Mouse (Mus musculus) thymus, postnatal 14 days (tissue): ENCODE results near the gene Gab2.

ENCODE experiments used
- DNase-seq: peaks from one replicate; pipeline ENCODE4 v3.0.0; 2021

The Gab2 gene

DNA sequence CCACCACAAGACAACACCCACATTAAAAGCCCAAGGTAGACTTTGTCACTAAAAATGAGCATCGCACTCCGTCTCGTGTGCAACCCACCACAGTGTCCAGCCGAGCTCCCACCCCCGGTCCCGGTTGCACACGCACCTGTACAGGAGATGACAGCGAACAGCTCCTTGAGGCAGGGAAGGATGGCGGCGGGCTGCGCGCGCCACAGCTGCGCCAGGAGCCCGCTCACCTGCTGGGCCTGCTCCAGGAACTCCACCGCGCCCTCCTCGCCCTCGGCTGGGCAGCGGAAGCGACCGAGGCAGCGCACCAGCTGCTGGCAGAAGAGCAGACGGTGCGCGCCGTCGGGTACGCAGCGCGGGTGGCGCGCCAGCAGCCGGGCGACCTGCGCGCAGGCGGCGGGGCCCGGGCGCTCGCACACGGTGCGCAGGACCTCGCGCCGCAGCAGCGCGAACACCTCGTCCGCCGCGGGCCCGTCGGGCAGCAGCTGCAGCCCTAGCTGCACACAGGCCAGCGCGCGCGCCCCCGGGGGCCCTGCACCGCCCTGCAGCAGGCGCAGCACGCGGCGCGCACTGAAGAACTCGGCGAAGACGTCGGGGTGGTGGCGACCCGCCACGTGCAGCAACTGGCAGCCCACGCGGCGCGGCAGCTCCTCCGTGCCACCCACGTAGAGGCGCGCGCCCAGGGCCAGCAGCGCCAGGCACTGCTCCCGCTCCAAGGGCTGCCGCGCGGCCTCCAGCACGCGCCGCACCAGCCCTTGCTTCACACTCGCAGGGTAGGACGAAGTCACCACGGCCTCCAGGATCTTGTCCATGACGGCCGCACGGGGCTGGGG lies 244.0 kb downstream of the Gab2 start:
- peak; percentile 17 for DNase-seq

DNA sequence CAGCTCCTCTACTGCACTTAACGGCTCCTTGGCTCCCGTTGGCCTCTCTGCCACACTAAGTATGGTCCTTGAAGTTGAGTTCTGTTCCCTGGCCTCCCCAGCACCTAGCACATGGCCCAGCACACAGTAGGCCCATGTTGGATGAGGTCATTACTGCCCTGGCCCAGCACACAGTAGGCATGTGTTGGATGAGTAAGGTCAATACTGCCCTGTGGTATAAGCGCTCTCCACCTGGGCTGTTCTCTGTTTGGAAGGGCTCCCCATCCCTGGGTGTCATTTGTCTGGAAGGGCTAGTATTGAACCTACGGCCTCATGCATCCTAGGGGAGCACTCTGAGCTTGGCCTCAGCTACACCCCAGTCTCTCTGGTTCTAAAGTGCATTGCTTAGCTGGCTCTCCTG lies 246.0 kb downstream of the Gab2 start:
- DNase-seq, result no peak

DNA sequence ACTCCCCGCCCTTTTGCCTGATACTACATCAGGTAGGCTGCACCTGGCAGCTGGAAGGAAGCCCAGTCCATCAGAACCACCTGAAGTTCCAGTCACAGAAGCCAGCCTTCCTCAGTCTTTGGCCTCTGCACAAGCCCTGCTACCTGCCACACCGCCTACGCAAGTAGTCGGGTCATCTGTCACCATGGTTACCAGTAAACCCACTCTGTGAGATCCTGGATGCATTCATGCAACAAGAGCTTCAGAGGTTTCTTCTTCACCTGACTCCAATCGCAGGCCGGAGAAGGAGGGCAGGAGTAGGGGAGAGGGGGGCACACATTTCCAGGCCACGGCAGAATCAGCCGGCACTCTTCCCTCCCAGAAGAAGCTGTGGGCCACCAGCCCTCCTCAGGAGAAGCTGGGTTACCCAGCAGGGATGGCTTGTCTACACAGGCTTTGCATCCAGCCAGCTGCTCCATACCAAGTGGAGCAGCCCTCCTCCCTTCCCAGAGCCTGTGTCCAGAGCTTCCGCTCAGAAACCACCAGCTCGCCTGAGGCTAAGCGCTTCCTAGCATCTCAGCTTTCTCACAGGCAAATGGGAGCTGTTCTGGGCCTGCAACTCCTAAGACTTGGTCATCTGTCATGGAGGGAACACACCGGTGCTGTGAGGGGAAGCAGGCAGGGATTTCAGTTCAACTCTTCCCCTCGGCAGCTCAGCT lies 247.7 kb downstream of the Gab2 start:
- DNase-seq, result no peak

DNA sequence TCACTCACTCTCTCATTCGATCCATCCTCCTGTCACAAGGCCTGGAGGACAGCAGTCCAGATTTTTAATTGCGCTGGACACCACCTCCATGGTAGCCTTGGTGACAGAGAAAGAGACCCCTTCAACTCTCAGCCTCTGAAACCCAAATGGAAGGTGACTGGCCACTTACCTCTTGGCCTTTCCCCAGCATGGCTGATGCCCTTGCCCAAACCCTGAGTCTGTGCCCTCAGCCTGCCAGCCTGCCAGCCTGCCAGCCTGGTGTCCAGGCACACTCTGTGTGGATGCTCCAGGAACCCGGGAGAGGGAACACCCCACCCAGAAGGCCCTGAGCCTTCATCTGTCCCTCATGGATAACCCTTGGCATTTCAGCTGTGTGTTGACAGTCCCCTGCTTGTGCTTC lies 248.3 kb downstream of the Gab2 start:
- no peak for DNase-seq

- DNase-seq, result peak; percentile 17
These were observed 249.7 kb downstream of the Gab2 start for GRCm38 (mm10) chr7:97330931-97331645.

- peak; percentile 98 for DNase-seq
These were observed 250.6 kb downstream of the Gab2 start, which contains the start of the genes Usp35 and Kctd21 for GRCm38 (mm10) chr7:97331726-97332666. Gene Usp35, minus strand, starts transcription at chr7:97332020. Gene Kctd21, plus strand, starts transcription at chr7:97332327.

- no peak for DNase-seq
These were observed 251.3 kb downstream of the Gab2 start for GRCm38 (mm10) chr7:97332667-97333041.

DNA sequence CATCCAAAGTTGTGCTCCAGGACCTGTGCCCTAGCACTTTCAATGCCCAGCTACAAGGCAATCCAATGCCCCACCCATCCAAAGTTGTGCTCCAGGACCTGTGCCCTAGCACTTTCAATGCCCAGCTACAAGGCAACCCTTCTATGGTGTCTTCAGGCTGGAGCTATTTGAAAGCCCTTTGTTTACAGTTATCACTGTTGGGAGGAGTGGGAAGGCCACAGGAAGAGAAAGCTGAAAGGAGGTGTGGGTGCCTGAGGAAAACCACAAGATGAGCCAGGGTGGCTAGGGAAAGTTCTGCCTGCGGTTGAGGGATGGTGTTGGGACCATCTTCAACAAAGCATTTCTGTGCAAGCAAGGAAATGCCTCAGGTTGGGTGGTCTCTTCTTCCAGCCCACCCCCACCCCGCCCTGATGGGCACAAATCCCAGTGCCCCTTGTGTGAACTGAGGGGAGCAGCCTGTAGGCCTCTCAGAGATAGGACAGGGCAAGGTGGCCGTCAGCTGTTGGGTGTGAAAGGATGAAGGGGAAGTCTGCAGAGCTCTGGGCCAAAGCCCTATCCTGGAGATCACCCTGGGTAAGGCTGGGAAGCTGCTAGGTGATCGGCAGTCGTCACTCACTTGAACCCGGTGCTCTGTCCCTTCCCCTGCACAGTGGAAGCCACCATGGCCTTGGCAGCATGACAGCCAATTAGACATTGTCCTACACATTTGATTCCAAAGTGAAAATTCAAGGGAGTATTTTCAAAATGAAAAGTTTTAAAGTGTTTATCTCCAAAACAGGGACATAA lies 251.9 kb downstream of the Gab2 start:
- peak; percentile 12 for DNase-seq

DNA sequence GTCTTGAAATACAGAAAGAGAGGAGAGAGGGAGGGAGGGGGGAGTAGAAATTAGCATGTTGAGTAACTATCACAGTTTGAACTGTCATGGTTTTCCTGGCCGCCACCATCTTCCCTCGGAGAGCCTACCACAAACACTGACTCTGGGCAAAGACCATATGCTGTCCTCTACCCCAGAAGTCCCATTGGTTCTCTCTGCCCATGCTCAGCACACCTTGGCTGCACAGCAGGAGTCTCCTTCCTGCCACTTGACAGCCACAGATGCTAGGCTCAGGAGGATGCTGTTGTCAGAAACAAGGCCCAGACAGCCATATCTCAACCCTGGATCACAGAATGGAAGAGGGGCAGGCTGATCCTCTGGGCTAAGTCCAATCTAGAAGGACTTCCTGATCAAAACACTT lies 253.0 kb downstream of the Gab2 start:
- no peak for DNase-seq

DNA sequence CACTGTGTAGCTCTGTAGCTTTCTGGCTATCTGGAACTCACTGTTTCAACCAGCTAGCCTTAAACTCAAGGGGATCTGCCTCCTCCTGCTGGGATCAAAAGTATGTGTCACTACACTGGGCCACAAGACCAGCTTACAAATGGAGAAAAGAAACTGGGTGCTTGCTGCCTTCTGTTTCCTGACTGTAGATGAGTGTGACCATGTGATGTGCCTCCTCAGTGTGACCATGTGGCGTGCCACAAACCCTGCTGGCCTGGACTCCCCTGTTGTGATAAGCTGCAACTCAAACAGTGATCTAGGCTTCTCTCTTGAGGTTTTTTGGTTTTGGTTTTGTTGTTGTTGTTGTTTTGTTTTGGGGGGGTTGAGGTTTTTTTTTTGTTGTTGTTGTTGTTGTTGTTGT lies 255.3 kb downstream of the Gab2 start:
- DNase-seq, result no peak

DNA sequence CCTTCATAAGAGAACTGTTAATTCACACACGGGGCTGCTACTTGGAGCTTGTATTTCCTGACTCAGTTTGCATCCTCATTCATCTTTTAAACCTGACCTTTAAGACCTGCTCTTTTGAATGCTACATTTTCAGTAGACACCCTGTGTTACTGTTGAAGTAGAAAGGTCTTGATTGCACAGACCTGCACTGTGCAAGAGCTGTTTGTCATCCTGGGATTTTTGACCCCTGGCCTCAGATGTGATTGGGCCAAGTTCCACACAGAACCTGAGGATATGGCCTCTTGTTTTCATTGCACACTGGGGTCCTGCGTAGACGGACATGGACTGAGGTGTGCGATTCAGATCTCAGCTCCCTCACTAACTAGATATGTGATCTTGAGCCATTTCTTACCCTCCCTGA lies 257.2 kb downstream of the Gab2 start:
- DNase-seq, result no peak

- no peak for DNase-seq
These were observed 258.2 kb downstream of the Gab2 start for GRCm38 (mm10) chr7:97339623-97340022.

GRCm38 (mm10) chr7:97340907-97341849 lies 259.8 kb downstream of the Gab2 start:
- DNase-seq, result no peak

GRCm38 (mm10) chr7:97342961-97343360 lies 261.6 kb downstream of the Gab2 start:
- no peak for DNase-seq

DNA sequence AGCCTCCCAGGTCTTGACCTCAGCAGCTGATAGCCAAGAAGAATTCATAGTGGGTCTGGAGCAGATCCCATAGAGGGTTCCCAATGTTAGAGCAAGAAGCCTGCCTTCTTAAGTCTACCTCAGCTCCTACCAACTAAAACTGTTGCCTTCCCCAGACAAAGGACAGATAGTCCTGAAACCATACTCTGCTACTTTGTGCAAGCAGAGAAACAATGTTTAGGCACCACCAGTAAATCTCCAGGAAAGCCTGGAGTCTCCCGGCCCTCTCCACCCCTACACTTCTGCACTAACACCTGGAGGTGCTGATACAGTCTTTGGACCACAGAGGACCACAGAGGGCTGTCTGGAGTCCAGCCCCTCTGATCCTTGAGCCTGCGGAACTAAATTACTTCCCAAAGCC lies 263.3 kb downstream of the Gab2 start:
- DNase-seq, result no peak

- no peak for DNase-seq
These were observed 264.0 kb downstream of the Gab2 start for GRCm38 (mm10) chr7:97345229-97345871.

DNA sequence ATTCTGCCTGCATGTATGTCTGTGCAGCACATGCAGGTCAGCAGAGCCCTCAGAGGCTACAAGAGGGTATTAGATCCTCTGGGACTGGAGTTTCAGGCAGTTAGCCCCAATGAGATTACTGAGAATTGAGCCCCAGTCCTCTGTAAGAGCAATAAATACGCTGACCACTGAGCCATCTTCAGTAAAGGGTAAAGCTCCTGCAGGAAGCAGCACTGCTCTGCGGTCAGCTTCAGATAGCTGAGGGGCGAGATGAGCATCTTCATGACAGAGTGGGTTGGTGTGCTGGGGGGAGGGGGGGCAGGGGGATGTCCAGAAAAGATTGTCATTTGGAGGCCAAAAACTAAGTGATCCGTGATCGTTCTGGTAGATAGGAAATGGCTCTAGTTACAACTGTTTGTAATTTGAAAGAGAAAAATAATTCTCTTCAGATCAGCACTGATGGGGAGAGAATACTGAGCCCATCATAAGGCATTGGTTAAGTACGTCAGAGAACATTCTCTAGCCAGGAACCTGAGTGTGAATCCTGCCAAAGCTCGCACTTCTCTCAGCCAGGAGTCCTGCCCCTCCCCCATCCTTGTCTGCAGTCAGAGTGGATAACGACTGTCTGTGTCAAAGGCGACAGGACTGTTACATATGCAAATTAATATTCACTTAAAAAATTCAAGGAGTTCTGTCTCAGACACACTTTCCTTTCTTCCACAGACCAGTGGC lies 264.9 kb downstream of the Gab2 start:
- DNase-seq, result no peak

DNA sequence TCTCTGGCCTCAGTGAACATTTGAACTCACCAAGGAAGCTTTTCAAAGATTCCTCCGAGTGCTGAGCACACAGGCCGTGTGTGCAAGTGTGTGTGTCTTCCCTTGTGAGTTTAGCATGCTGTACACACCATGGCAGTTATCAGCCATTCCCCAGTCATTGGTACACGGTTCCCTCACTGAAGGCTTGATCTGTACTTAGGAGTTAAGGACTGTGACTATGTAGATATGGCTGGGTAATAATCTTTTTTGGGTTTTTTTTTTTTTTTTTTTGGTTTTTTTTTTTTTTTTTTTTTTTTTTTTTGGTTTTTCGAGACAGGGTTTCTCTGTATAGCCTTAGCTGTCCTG lies 265.4 kb downstream of the Gab2 start:
- no peak for DNase-seq

DNA sequence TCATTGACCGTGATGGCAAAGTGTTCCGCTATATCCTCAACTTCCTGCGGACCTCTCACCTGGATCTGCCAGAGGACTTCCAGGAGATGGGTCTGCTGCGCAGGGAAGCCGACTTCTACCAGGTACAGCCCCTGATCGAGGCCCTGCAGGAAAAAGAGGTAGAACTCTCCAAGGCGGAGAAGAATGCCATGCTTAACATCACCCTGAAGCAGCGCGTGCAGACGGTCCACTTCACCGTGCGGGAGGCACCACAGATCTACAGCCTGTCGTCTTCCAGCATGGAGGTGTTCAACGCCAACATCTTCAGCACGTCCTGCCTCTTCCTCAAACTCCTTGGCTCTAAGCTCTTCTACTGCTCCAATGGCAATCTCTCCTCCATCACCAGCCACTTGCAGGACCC lies 266.1 kb downstream of the Gab2 start:
- DNase-seq, result no peak
